Mouse (Mus musculus) G1E (cell line): ENCODE measurements at regions not wholly inside any gene's neighbourhood (a gene's known extent, or its start where the extent isn't known, plus 50 kb on each side); places are given as distances from the start of the nearest gene placed in this dataset.

Experiments
- ATAC-seq: 2 replicates; pipeline ENCODE4 v1.8.0; 2016; ENCODE audit warnings: mild to moderate bottlenecking; ENCODE audit not compliant: insufficient number of reproducible peaks, poor library complexity, low FRiP score, severe bottlenecking; ENCODE audit errors: extremely low read depth
- DNase-seq: peaks from one replicate; pipeline ENCODE4 v3.0.0; 2012; ENCODE audit warnings: low spot score
- H3K27me3 ChIP-seq: 2 replicates; pipeline ENCODE4 v1.6.1; 2012; ENCODE audit warnings: mild to moderate bottlenecking, low read length, inconsistent platforms; ENCODE audit not compliant: insufficient read depth
- H3K36me3 ChIP-seq: replicated peaks from 2 replicates; pipeline ENCODE3; 2012; ENCODE audit warnings: mild to moderate bottlenecking, inconsistent platforms
- H3K4me1 ChIP-seq: 2 replicates; pipeline ENCODE4 v1.6.1; 2012; ENCODE audit warnings: low read depth, low read length, inconsistent platforms, mixed read lengths; ENCODE audit not compliant: insufficient read depth
- H3K4me3 ChIP-seq: 2 replicates; pipeline ENCODE4 v1.5.1; 2012; ENCODE audit warnings: low read depth, mild to moderate bottlenecking, inconsistent platforms, low read length, moderate library complexity, mixed read lengths
- H3K9me3 ChIP-seq: replicated peaks from 2 replicates; pipeline ENCODE4 v1.6.1; 2012; ENCODE audit warnings: inconsistent platforms
- CTCF ChIP-seq: IDR thresholded peaks from 2 replicates; pipeline ENCODE4 v1.5.1; 2012; ENCODE audit warnings: low read depth, low read length, inconsistent platforms, mixed read lengths
- GATA1 ChIP-seq: IDR thresholded peaks from 2 replicates; pipeline ENCODE4 v1.6.1; 2012; ENCODE audit warnings: borderline replicate concordance, low read length, inconsistent platforms, mixed read lengths
- GATA2 ChIP-seq: IDR thresholded peaks from 2 replicates; pipeline ENCODE4 v1.6.1; 2012; ENCODE audit warnings: low read depth, low read length, inconsistent platforms, borderline replicate concordance
- POLR2AphosphoS5 ChIP-seq: IDR thresholded peaks from 2 replicates; pipeline ENCODE4 v1.6.1; 2012; ENCODE audit warnings: low read depth, low read length, inconsistent platforms; ENCODE audit not compliant: insufficient replicate concordance
- TAL1 ChIP-seq: conservative IDR thresholded peaks from 2 replicates; pipeline ENCODE4 v1.6.1; 2012; ENCODE audit warnings: low read depth, low read length, inconsistent platforms, mixed read lengths

- DNase-seq: no peak
- Histone ChIP-seq H3K27me3 (no peaks in the 10 kb centered on the region), H3K4me3 (no peak overlapping the region), H3K36me3 (no peaks in the 10 kb centered on the region), H3K9me3 (peaks cover 71% of the 10 kb centered on the region), H3K4me1 (no peaks in the 10 kb centered on the region)
- TF ChIP-seq GATA2 (no peak), CTCF (no peak)
- ATAC-seq: no peak
Observed at GRCm38 (mm10) chr2:168359200-168359599, 77.7 kb upstream of the Kcng1 start.

GRCm38 (mm10) chr2:168358551-168358950, 77.0 kb upstream of the Kcng1 start:
- Histone ChIP-seq H3K9me3 (peaks cover 72% of the 10 kb centered on the region), H3K36me3 (no peaks in the 10 kb centered on the region), H3K27me3 (no peaks in the 10 kb centered on the region), H3K4me1 (no peaks in the 10 kb centered on the region), H3K4me3 (no peak overlapping the region)
- DNase-seq (no peak), ATAC-seq (no peak)
- no peak for TF ChIP-seq TAL1
- TF ChIP-seq POLR2AphosphoS5: no peak
- no peak for TF ChIP-seq CTCF
- TF ChIP-seq GATA2: no peak
- TF ChIP-seq GATA1: no peak

- ATAC-seq: no peak
- no peak for DNase-seq
- no peak for TF ChIP-seq POLR2AphosphoS5
- no peak for TF ChIP-seq CTCF
- no peak for TF ChIP-seq GATA2
- no peak for TF ChIP-seq TAL1
- no peak for TF ChIP-seq GATA1
- Histone ChIP-seq H3K36me3 (no peaks in the 10 kb centered on the region), H3K4me3 (no peak overlapping the region), H3K9me3 (peaks cover 77% of the 10 kb centered on the region), H3K27me3 (no peaks in the 10 kb centered on the region), H3K4me1 (no peaks in the 10 kb centered on the region)
Observed at GRCm38 (mm10) chr2:168357815-168358214, 76.3 kb upstream of the Kcng1 start.

DNA sequence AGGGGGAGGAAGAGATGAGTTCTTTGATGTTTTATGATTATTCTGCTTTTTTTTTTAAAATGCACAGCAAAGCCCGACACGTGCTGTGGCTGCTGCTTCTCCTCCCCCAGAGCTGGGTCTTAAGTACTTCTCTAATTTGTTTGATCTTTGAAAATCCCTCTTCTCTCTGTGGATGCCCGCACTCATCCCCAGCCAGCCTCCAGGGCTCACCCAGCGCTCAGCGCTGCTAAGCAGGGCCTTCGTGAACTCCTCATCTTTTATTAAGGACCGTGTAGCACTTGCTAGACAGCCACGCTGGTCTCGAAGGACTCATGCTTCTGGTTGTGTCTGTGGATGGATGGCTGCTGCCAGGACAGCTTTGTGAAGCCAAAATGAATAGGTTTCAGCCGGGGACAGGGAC, 72.9 kb upstream of the Kcng1 start:
- DNase-seq (no peak), ATAC-seq (no peak)
- no peak for TF ChIP-seq GATA2
- TF ChIP-seq CTCF: no peak
- no peak for TF ChIP-seq TAL1
- TF ChIP-seq GATA1: no peak
- no peak for TF ChIP-seq POLR2AphosphoS5
- Histone ChIP-seq H3K27me3 (no peaks in the 10 kb centered on the region), H3K9me3 (peaks cover 82% of the 10 kb centered on the region), H3K4me1 (no peaks in the 10 kb centered on the region), H3K4me3 (no peak overlapping the region), H3K36me3 (no peaks in the 10 kb centered on the region)

DNA sequence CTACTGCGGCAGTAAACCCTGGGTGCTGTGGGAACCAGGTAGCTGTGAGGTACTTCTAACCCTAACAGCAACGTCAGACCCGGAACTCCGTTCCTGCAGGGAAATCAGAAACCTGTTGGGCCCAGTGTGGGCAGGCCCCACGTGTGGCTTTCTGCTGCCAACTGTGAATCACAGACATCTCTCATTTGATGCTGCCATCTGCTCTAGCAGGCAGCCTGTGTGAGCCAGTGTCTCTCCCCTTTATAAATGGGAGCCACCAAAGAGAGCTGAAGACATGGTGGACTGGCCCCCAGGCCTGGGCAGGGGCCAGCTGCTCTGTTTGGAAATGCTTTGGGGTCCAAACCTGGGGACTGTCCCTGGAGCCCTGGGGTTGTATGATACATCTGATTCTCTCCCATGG, 71.1 kb upstream of the Kcng1 start:
- TF ChIP-seq CTCF (no peak), TAL1 (no peak), GATA2 (no peak), POLR2AphosphoS5 (no peak), GATA1 (no peak)
- DNase-seq (no peak), ATAC-seq (no peak)
- Histone ChIP-seq H3K4me3 (no peak overlapping the region), H3K36me3 (no peaks in the 10 kb centered on the region), H3K9me3 (peaks cover 73% of the 10 kb centered on the region), H3K4me1 (no peaks in the 10 kb centered on the region), H3K27me3 (no peaks in the 10 kb centered on the region)

DNA sequence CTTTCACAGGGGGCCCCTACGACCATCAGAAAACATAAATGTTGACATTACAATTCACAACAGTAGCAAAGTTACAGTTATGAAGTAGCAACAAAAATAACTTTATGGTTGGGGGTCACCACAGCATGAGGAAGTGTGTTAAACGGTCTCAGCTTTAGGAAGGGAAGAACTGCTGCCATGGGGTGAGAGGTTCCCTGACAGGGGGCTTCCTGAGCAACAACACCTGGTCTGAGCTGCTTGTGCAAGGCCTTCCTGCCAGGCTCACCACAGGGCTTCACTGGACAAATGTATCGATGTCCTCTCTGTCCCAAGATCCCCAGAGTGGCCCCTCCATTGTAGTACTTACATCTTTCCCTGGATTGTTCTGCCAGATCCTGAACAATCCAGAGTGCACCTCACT, 70.7 kb upstream of the Kcng1 start:
- peaks cover 76% of the 10 kb centered on the region for H3K9me3 ChIP-seq
- no peaks in the 10 kb centered on the region for H3K27me3 ChIP-seq
- no peak for ATAC-seq
- no peak for DNase-seq
- no peak overlapping the region for H3K4me3 ChIP-seq
- no peaks in the 10 kb centered on the region for H3K4me1 ChIP-seq
- TF ChIP-seq GATA2 (no peak), TAL1 (no peak), CTCF (no peak), GATA1 (no peak), POLR2AphosphoS5 (no peak)
- H3K36me3 ChIP-seq: no peaks in the 10 kb centered on the region

DNA sequence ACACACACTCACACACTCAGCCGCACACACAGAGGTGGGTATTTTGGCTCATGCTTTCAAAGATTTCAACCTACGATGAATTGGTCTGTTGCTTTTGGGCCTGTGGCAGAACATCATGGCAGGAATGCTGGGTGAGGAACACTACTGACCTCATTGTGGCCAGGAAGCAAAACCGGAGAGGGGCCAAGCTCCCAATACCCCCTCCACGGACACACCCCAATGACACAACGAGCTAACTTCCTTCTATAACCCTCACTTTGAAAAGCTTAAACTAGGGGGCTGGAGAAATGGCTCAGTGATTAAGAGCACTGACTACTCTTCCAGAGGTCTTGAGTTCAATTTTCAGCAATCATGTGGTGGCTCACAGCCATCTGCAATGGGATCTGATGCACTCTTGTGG, 63.8 kb upstream of the Kcng1 start:
- H3K4me1 ChIP-seq: no peaks in the 10 kb centered on the region
- DNase-seq: no peak
- no peak overlapping the region for H3K4me3 ChIP-seq
- ATAC-seq: no peak
- no peaks in the 10 kb centered on the region for H3K27me3 ChIP-seq
- H3K36me3 ChIP-seq: no peaks in the 10 kb centered on the region
- no peak for TF ChIP-seq POLR2AphosphoS5
- TF ChIP-seq CTCF: no peak
- no peak for TF ChIP-seq GATA1
- no peak for TF ChIP-seq GATA2
- TF ChIP-seq TAL1: no peak
- peaks cover 73% of the 10 kb centered on the region for H3K9me3 ChIP-seq
